Mouse (Mus musculus): ENCODE data around the gene Hnrnpul2.

Hnrnpul2 gene

GRCm38 (mm10) chr19:8848356-8848755, 28.5 kb downstream of the Hnrnpul2 start:
- CTCF ChIA-PET: no interaction called here

- CTCF ChIA-PET: interaction anchor here (0.6 kb wide), 1 partner anchor 1101 kb away, joined by 5 read pairs; no protein-coding TSS in a partner anchor
These were observed 30.6 kb downstream of the Hnrnpul2 start, which contains the start of gene Lrrn4cl for GRCm38 (mm10) chr19:8850402-8850901. Lrrn4cl (plus strand) TSS chr19:8850768.

GRCm38 (mm10) chr19:8851639-8852038, 31.8 kb downstream of the Hnrnpul2 start:
- CTCF ChIA-PET: no interaction called here

- CTCF ChIA-PET: no interaction called here
These were observed 32.6 kb downstream of the Hnrnpul2 start for GRCm38 (mm10) chr19:8852236-8852928.

- CTCF ChIA-PET: interaction anchor here (0.6 kb wide), 1 partner anchor 237 kb away, joined by 5 read pairs; no protein-coding TSS in a partner anchor
These were observed 33.3 kb downstream of the Hnrnpul2 start for GRCm38 (mm10) chr19:8853117-8853516.

GRCm38 (mm10) chr19:8857689-8858088, 37.9 kb downstream of the Hnrnpul2 start:
- CTCF ChIA-PET: no interaction called here

- CTCF ChIA-PET: interaction anchor here (0.6 kb wide), 1 partner anchor 223 kb away, joined by 3 read pairs; no protein-coding TSS in a partner anchor
These were observed 39.2 kb downstream of the Hnrnpul2 start for GRCm38 (mm10) chr19:8859018-8859417.

GRCm38 (mm10) chr19:8864265-8864664, 44.5 kb downstream of the Hnrnpul2 start:
- CTCF ChIA-PET: no interaction called here

GRCm38 (mm10) chr19:8870381-8870780, 50.6 kb downstream of the Hnrnpul2 start:
- CTCF ChIA-PET: interaction anchor here (0.6 kb wide), 2 partner anchors 31 to 40 kb away, joined by 3 read pairs; partner anchors contain the start of gene Gng3

GRCm38 (mm10) chr19:8870838-8871237, 51.0 kb downstream of the Hnrnpul2 start:
- CTCF ChIA-PET: interaction anchor here (0.6 to 1.1 kb wide), 3 partner anchors 32 to 40 kb away, joined by 3 read pairs; partner anchors contain the start of gene Gng3

- CTCF ChIA-PET: interaction anchor here (1.1 kb wide), 1 partner anchor 33 kb away, joined by 3 read pairs; the partner anchor contains the start of gene Gng3
These were observed 51.7 kb downstream of the Hnrnpul2 start, which contains the start of gene Ubxn1 for GRCm38 (mm10) chr19:8871267-8872186. Ubxn1 (plus strand) TSS chr19:8871496.

GRCm38 (mm10) chr19:8872266-8872840, 52.5 kb downstream of the Hnrnpul2 start:
- CTCF ChIA-PET: interaction anchor here (0.7 kb wide), 1 partner anchor 16 kb away, joined by 6 read pairs; no protein-coding TSS in a partner anchor

GRCm38 (mm10) chr19:8875031-8875430, 55.2 kb downstream of the Hnrnpul2 start:
- CTCF ChIA-PET: no interaction called here

- CTCF ChIA-PET: interaction anchor here (0.9 kb wide), 1 partner anchor 229 kb away, joined by 3 read pairs; no protein-coding TSS in a partner anchor
These were observed 60.7 kb downstream of the Hnrnpul2 start, which contains the start of gene Uqcc3 for GRCm38 (mm10) chr19:8880311-8881033. Uqcc3 (minus strand) TSS chr19:8880923.

- CTCF ChIA-PET: interaction anchor here (0.7 kb wide), 1 partner anchor 67 kb away, joined by 3 read pairs; no protein-coding TSS in a partner anchor
These were observed 61.2 kb downstream of the Hnrnpul2 start for GRCm38 (mm10) chr19:8881034-8881392.

- CTCF ChIA-PET: no interaction called here
These were observed 63.8 kb downstream of the Hnrnpul2 start, which contains the start of the genes Lbhd1 and Gm49403 for GRCm38 (mm10) chr19:8883616-8884015. Lbhd1 (plus strand) TSS chr19:8883732. Gm49403 (plus strand) TSS chr19:8883930.
